Comparison of ENCODE assay signal across 9 mouse cellular contexts in genomic region chr14:104466557-104466956, GRCm38 (mm10). TPM values are rescaled to one million over a fixed set of nuclear protein-coding genes. Genes with fewer than 3 reads are reported as not detected.
DNase-seq lines count a peak whose midpoint lies in the region; ATAC-seq and TF ChIP-seq lines count a peak whose summit lies in the region.
"Had no signal": no experiment of that assay in that cellular context is flagged by ENCODE, and none has a peak within 500 bp of the region (broad histone marks: within the 10 kb centered on the region; RNA-seq: fewer than 3 reads in every experiment).

No protein-coding gene starts in this region.

- peaks cover 16% of the 10 kb centered on the region; the same call in 1 of the 2 replicates for H3K4me1 ChIP-seq in kidney, postnatal 0 days (replicated peaks; ENCODE audit: insufficient read depth, low read length)
- peaks cover 3% of the 10 kb centered on the region; the same call in 1 of the 2 replicates for H3K4me1 ChIP-seq in kidney, adult 2 months (ENCODE audit: control insufficient read depth, insufficient read depth, low read length)
- peaks cover 22% of the 10 kb centered on the region for H3K4me1 ChIP-seq in embryonic facial prominence, embryonic 13.5 days
- peaks cover 9% of the 10 kb centered on the region; the same call in 1 of the 2 replicates for H3K4me1 ChIP-seq in intestine, postnatal 0 days (replicated peaks; ENCODE audit: control insufficient read depth, insufficient read depth, low read length)
- peaks cover 10% of the 10 kb centered on the region; the same call in 1 of the 2 replicates for H3K4me1 ChIP-seq in neural tube, embryonic 14.5 days (ENCODE audit: control insufficient read depth, insufficient read depth, low read length)

- no peak overlapping the region for H3K27ac ChIP-seq in kidney, postnatal 0 days
- no peak overlapping the region for H3K27ac ChIP-seq in kidney, adult 2 months (ENCODE audit: insufficient read depth, low read depth, low read length)
- no peak overlapping the region for H3K27ac ChIP-seq in embryonic facial prominence, embryonic 13.5 days
- H3K27ac ChIP-seq in intestine, postnatal 0 days (ENCODE audit: low read depth, low read length), result no peak overlapping the region
- peak overlapping the region; percentile 84 for H3K27ac ChIP-seq in neural tube, embryonic 14.5 days (ENCODE audit: low read depth, low read length)

- H3K9me3 ChIP-seq in kidney, postnatal 0 days (replicated peaks; ENCODE audit: low read length), result no peaks in the 10 kb centered on the region
- no peaks in the 10 kb centered on the region for H3K9me3 ChIP-seq in embryonic facial prominence, embryonic 13.5 days
- no peaks in the 10 kb centered on the region for H3K9me3 ChIP-seq in intestine, postnatal 0 days (ENCODE audit: control insufficient read depth)
- no peaks in the 10 kb centered on the region for H3K9me3 ChIP-seq in neural tube, embryonic 14.5 days (ENCODE audit: control insufficient read depth, low read length)

- TF ChIP-seq CTCF in kidney, postnatal 0 days (IDR thresholded peaks at IDR 0.05; ENCODE audit: low read depth), result no peak
- TF ChIP-seq CTCF in kidney, adult 2 months (conservative IDR thresholded peaks at IDR 0.05; ENCODE audit: insufficient read depth, insufficient read length, low read depth, low read length), result no peak
- TF ChIP-seq CTCF in intestine, postnatal 0 days (IDR thresholded peaks at IDR 0.05; ENCODE audit: low read depth), result no peak

- no peak for ATAC-seq in kidney, postnatal 0 days (replicated peaks; ENCODE audit: low FRiP score, low read depth)
- ATAC-seq in embryonic facial prominence, embryonic 13.5 days (ENCODE audit: insufficient number of reproducible peaks, insufficient read depth, low FRiP score, low TSS enrichment, low read depth), result no peak
- ATAC-seq in intestine, postnatal 0 days, result no peak
- ATAC-seq in neural tube, embryonic 14.5 days (ENCODE audit: low read depth), result no peak

- H3K36me3 ChIP-seq in kidney, postnatal 0 days (ENCODE audit: insufficient read depth, low read length), result no peaks in the 10 kb centered on the region
- H3K36me3 ChIP-seq in kidney, adult 2 months (ENCODE audit: control insufficient read depth, insufficient read depth, low read length), result no peaks in the 10 kb centered on the region
- H3K36me3 ChIP-seq in embryonic facial prominence, embryonic 13.5 days, result no peaks in the 10 kb centered on the region
- H3K36me3 ChIP-seq in intestine, postnatal 0 days (ENCODE audit: control insufficient read depth, insufficient read depth), result no peaks in the 10 kb centered on the region
- no peaks in the 10 kb centered on the region for H3K36me3 ChIP-seq in neural tube, embryonic 14.5 days (ENCODE audit: control insufficient read depth, insufficient read depth, low read length)

- H3K4me2 ChIP-seq in kidney, postnatal 0 days (ENCODE audit: low read length), result peak overlapping the region; percentile 84
- H3K4me2 ChIP-seq in embryonic facial prominence, embryonic 13.5 days, result peak overlapping the region; percentile 55
- peak overlapping the region; percentile 86 for H3K4me2 ChIP-seq in intestine, postnatal 0 days (replicated peaks; ENCODE audit: low read depth)
- H3K4me2 ChIP-seq in neural tube, embryonic 14.5 days (ENCODE audit: low read depth, low read length), result peak overlapping the region; percentile 59

- TF ChIP-seq POLR2A in kidney, adult 2 months (IDR thresholded peaks at IDR 0.05; ENCODE audit: low read depth, low read length), result no peak

- H3K4me3 ChIP-seq in kidney, postnatal 0 days (replicated peaks; ENCODE audit: low read depth, low read length), result peak overlapping the region; percentile 45; the same call in 1 of the 2 replicates
- no peak overlapping the region for H3K4me3 ChIP-seq in kidney, adult 2 months (ENCODE audit: insufficient read depth, low read depth, low read length)
- H3K4me3 ChIP-seq in embryonic facial prominence, embryonic 13.5 days, result peak overlapping the region; percentile 53
- peak overlapping the region; percentile 52 for H3K4me3 ChIP-seq in intestine, postnatal 0 days (ENCODE audit: low read depth, low read length)
- H3K4me3 ChIP-seq in neural tube, embryonic 14.5 days (ENCODE audit: low read depth, low read length), result peak overlapping the region; percentile 51

- no peak overlapping the region for H3K9ac ChIP-seq in kidney, postnatal 0 days (ENCODE audit: low read depth, low read length)
- H3K9ac ChIP-seq in embryonic facial prominence, embryonic 13.5 days, result no peak overlapping the region
- H3K9ac ChIP-seq in intestine, postnatal 0 days (ENCODE audit: low read depth, low read length), result no peak overlapping the region
- peak overlapping the region; percentile 65 for H3K9ac ChIP-seq in neural tube, embryonic 14.5 days (replicated peaks; ENCODE audit: low read depth, low read length)

- DNase-seq in kidney, postnatal 0 days (ENCODE audit: low spot score), result no peak
- DNase-seq in kidney, adult 2 months, result no peak
- no peak for DNase-seq in right cerebral cortex, postnatal 14 days
- no peak for DNase-seq in gastrocnemius, postnatal 10 days
- DNase-seq in adrenal gland, postnatal 36 days, result no peak
- DNase-seq: thymus, adult 2 months had no signal

- H3K27me3 ChIP-seq in kidney, postnatal 0 days (ENCODE audit: insufficient read depth, low read length), result peaks cover 83% of the 10 kb centered on the region
- peaks cover 23% of the 10 kb centered on the region for H3K27me3 ChIP-seq in kidney, adult 2 months (replicated peaks; ENCODE audit: control insufficient read depth, insufficient read depth, low read length)
- H3K27me3 ChIP-seq in embryonic facial prominence, embryonic 13.5 days, result peaks cover 95% of the 10 kb centered on the region
- peaks cover 91% of the 10 kb centered on the region for H3K27me3 ChIP-seq in intestine, postnatal 0 days (replicated peaks; ENCODE audit: control insufficient read depth, insufficient read depth, low read length)
- H3K27me3 ChIP-seq in neural tube, embryonic 14.5 days (ENCODE audit: control insufficient read depth, insufficient read depth, low read length), result peaks cover 46% of the 10 kb centered on the region

- WGBS in kidney, postnatal 0 days, result under 1% methylated on average over 30 of the region's 43 CpGs
- 2% methylated on average over 32 of the region's 43 CpGs for WGBS in kidney, adult 2 months
- WGBS in embryonic facial prominence, embryonic 13.5 days, result under 1% methylated on average over 25 of the region's 43 CpGs
- WGBS in intestine, postnatal 0 days, result under 1% methylated on average over 34 of the region's 43 CpGs
- under 1% methylated on average over 22 of the region's 43 CpGs for WGBS in neural tube, embryonic 14.5 days

RNA-seq across cellular contexts. Expression of gene Pou4f1, which starts 1.2 kb away (rescaled TPM):
- 0.41 and 0.58 TPM in 2 replicates for polyA plus RNA-seq in kidney, postnatal 0 days (2015; fragmentation: Nextera tagmentation; extraction: Ambion mirVana)
- 0.04 TPM in 1 of 2 replicates, not detected in the other for polyA plus RNA-seq in kidney, adult 2 months (2012; rRNA removed)
- polyA plus RNA-seq in embryonic facial prominence, embryonic 13.5 days (2015; fragmentation: Nextera tagmentation; extraction: Ambion mirVana), result 0.54 and 0.76 TPM in 2 replicates
- polyA plus RNA-seq in intestine, postnatal 0 days (2015; fragmentation: Nextera tagmentation; extraction: Ambion mirVana), result 0.25 and 0.39 TPM in 2 replicates
- 84.2 and 87.9 TPM in 2 replicates for polyA plus RNA-seq in neural tube, embryonic 14.5 days (2014; fragmentation: Nextera tagmentation; extraction: Ambion mirVana)
- total RNA-seq in gastrocnemius, postnatal 10 days (2021), result 1 to 10 TPM; 1.6 to 2.1 TPM
- under 1 TPM; 0.10 to 0.33 TPM for total RNA-seq in adrenal gland, postnatal 36 days (2021)

RNA-seq across cellular contexts. Expression of gene Rnf219, which starts 55.9 kb away (rescaled TPM):
- polyA plus RNA-seq in kidney, postnatal 0 days (2015; fragmentation: Nextera tagmentation; extraction: Ambion mirVana), result 15.5 and 20.6 TPM in 2 replicates
- polyA plus RNA-seq in kidney, adult 2 months (2012; rRNA removed), result 1.4 and 1.8 TPM in 2 replicates
- 37.1 and 37.5 TPM in 2 replicates for polyA plus RNA-seq in embryonic facial prominence, embryonic 13.5 days (2015; fragmentation: Nextera tagmentation; extraction: Ambion mirVana)
- 7.0 and 8.4 TPM in 2 replicates for polyA plus RNA-seq in intestine, postnatal 0 days (2015; fragmentation: Nextera tagmentation; extraction: Ambion mirVana)
- polyA plus RNA-seq in neural tube, embryonic 14.5 days (2014; fragmentation: Nextera tagmentation; extraction: Ambion mirVana), result 33.8 and 34.4 TPM in 2 replicates
- 1 to 10 TPM; 7.1 to 7.9 TPM for total RNA-seq in gastrocnemius, postnatal 10 days (2021)
- 1 to 10 TPM; 6.5 to 8.0 TPM for total RNA-seq in adrenal gland, postnatal 36 days (2021)

Comparison
In these comparisons a context has a peak if more than half of its experiments do, and no peak if none do; other contexts are left out.
1. RNA of gene Pou4f1, which starts 1.2 kb away (polyA plus RNA-seq): 84.2 to 87.9 TPM in neural tube, embryonic 14.5 days; 0.54 to 0.76 TPM in embryonic facial prominence, embryonic 13.5 days, 0.41 to 0.58 TPM in kidney, postnatal 0 days, 0.25 to 0.39 TPM in intestine, postnatal 0 days and 0.04 TPM in kidney, adult 2 months; every median in the first group is over 10 times any median in the second.
2. Peak in every context shown above with its lines, with median percentiles within 50 percentile points of each other: H3K4me2 ChIP-seq.